Mouse (Mus musculus): Measurements from ENCODE around the gene Pkhd1.

DNA sequence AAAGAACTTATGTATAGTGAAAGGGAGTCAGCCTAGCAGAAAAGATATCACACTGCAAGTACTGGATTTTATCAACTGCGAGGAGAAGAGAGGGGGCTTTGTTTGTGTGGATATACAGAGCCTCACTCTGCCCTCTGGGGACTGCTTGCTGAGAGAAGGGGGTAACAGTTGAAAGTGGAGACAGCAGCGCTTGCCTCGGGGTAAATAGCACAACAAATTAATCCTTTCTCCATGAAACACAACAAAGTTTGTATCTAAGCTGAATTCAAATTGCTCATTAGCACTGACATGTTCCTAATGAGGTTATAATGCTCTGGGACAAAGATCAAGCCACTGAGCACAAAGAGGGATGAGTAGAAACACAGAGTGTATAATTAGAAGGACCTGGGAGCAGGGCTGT lies 273.2 kb downstream of the Pkhd1 start:
- TF ChIP-seq USF1 (IDR thresholded peaks at IDR 0.05; ENCODE audit: low read depth) = no peak
- no peak for TF ChIP-seq TCF12 (IDR thresholded peaks at IDR 0.05; ENCODE audit: insufficient read depth, poor library complexity, severe bottlenecking)
- no peak for TF ChIP-seq POLR2AphosphoS2 (IDR thresholded peaks at IDR 0.05; ENCODE audit: insufficient read length, low read depth)
- no peak for TF ChIP-seq POLR2A (IDR thresholded peaks at IDR 0.05; ENCODE audit: insufficient read length, low read depth)
- TF ChIP-seq E2F4 (IDR thresholded peaks at IDR 0.05; ENCODE audit: insufficient read depth) = no peak
- no peak for TF ChIP-seq MYOG (IDR thresholded peaks at IDR 0.05; ENCODE audit: control insufficient read depth in 1 of 3, insufficient read depth in 1 of 3, insufficient read length in 2 of 3, low read depth in 2 of 3)
- TF ChIP-seq TCF3 (IDR thresholded peaks at IDR 0.05; ENCODE audit: insufficient read length, low read depth) = no peak
- TF ChIP-seq MYOD1 (IDR thresholded peaks at IDR 0.05; ENCODE audit: control insufficient read depth in 1 of 3, insufficient read length in 2 of 3, low read depth in 2 of 3) = no peak
- TF ChIP-seq SRF (IDR thresholded peaks at IDR 0.05; ENCODE audit: control insufficient read depth, insufficient read length, low read depth) = no peak
- no peak for TF ChIP-seq MAX (IDR thresholded peaks at IDR 0.05; ENCODE audit: low read depth)
- no peak for TF ChIP-seq CEBPB (IDR thresholded peaks at IDR 0.05; ENCODE audit: insufficient read depth, poor library complexity, severe bottlenecking)
- TF ChIP-seq REST (IDR thresholded peaks at IDR 0.05; ENCODE audit: insufficient read depth, insufficient read length) = no peak
